Mouse (Mus musculus) left cerebral cortex, adult 2 months (tissue): ENCODE data around the gene Sept7. TPM values are rescaled to one million over a fixed set of nuclear protein-coding genes. Genes with fewer than 3 reads are reported as not detected.
A peak's percentile ranks its signal among the peaks of the same experiment; 100 is the strongest.
"Not testable (repeated sequence)": the region's sequence is repeated elsewhere in the genome, so short reads cannot be mapped to it uniquely, and the experiment has no call there.

Source experiments
- DNase-seq, 2 experiments: peaks; one replicate each; pipeline ENCODE4 v3.0.0; 2021 to 2022; ENCODE audit warnings: low spot score in 2 of 2, mixed read lengths in 1 of 2; ENCODE audit errors: extremely low spot score in 1 of 2
- H3K27ac ChIP-seq: fragments of 200-600 bp; 2 replicates; pipeline ENCODE4 v1.8.1; 2022
- H3K4me3 ChIP-seq: fragments of 200-600 bp; 2 replicates; pipeline ENCODE4 v1.8.1; 2022
- CTCF ChIP-seq: fragments of 200-600 bp; IDR thresholded peaks from 2 replicates; pipeline ENCODE4 v1.8.1; 2022; ENCODE audit warnings: antibody characterized with exemption, mild to moderate bottlenecking, moderate library complexity
- intact Hi-C: fragments of 180-260 bp; cut with DNase I; formaldehyde crosslinking; loops from one replicate; pipeline ENCODE4 v1.15.1; 2025
- total RNA-seq, 2 experiments: library from RNA; stranded (reverse); gene quantifications; 2 replicates each; pipeline ENCODE4 v1.2.3; 2021

Sept7 gene
- total RNA-seq, 2 experiments from 2014 or later, result 349 to 384 TPM

DNA sequence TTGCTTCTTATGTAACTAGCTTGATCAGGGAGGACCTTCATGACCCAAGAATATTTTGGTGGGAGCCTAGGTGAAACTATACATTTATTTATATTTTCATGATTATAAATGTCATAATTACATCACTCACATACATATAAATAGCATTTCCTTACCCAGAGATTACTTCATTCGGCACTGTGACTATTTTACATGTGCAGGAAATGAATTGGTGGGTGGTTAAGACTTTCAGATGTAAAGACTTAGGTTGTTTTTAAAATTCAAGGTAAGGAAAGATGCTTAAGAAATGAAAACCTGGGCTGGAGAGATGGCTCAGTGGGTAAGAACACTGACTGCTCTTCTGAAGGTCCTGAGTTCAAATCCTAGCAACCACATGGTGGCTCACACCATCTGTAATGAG lies 9.8 kb downstream of the Sept7 start:
- no peak for TF ChIP-seq CTCF
- intact Hi-C loops, result no loop called here
- no peak overlapping the region for H3K27ac ChIP-seq

GRCm38 (mm10) chr9:25265795-25266194 lies 13.6 kb downstream of the Sept7 start:
- H3K4me3 ChIP-seq, result no peak overlapping the region
- DNase-seq, result no peak
- intact Hi-C loops, result no loop called here
- no peak overlapping the region for H3K27ac ChIP-seq
- TF ChIP-seq CTCF, result no peak

More for the DNA sequence above, 9.8 kb downstream of the Sept7 start:
- DNase-seq, result no peak
- H3K4me3 ChIP-seq, result no peak overlapping the region

DNA sequence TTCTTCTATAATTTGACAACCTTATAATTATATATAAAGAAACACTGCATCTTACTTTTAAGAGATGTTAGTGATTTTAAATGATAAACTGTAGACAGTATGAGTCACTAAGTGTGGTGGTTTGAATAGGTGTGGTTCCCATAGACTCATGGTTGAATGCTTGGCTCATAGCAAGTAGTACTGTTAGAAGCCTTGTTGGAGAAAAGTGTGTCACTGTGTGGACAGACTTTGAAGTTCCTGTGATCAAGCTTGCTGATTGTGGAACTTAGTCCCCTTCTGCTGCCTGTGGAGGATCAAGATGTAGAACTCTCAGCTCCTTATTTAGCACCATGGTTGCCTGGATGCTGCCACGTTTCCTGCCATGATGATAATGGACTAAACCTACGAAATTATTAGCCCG lies 14.9 kb downstream of the Sept7 start:
- intact Hi-C loops, result no loop called here
- Histone ChIP-seq H3K27ac (no peak overlapping the region), H3K4me3 (no peak overlapping the region)
- no peak for TF ChIP-seq CTCF
- no peak for DNase-seq

DNA sequence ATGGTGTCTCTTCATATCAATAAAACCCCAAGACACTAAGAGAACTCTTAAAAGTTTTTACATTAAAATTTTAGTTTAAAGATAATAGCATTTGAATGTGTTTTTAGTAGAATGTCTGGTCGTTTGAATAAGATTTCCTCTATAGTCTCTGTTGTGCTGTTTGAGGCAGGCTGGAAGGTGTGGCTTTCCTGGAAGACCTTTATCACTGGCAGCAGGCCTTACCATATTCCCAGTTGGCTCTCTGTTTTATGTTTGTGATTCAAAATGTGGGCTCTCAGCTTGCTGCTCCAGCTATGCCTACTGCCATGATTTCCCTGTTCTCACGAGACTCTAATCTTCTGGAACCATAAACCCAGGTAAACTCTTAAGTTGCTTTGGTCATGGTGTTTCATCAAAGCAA lies 15.3 kb downstream of the Sept7 start:
- intact Hi-C loops, result no loop called here

DNA sequence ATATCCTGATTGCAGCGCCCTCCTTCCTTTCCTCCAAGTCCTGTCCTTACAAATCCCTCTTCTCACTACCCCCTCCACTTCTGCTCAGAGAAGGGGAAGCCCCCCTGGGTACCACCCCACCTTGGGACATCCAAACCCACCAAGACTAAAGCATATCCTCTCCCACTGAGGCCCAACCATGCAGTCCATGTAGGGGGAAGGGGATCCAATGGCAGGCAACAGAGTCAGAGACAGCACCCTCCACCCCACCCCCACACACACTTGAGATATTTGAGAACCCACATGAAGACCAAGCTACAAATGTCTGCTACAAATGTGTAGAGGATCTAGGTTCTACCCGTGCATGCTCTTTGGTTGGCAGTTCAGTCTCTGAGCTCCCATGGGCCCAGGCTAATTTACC lies 19.7 kb downstream of the Sept7 start:
- no peak overlapping the region for H3K27ac ChIP-seq
- TF ChIP-seq CTCF, result no peak
- no peak overlapping the region for H3K4me3 ChIP-seq
- DNase-seq, result no peak
- intact Hi-C loops, result no loop called here

More for the DNA sequence above, 15.3 kb downstream of the Sept7 start:
- Histone ChIP-seq H3K4me3 (no peak overlapping the region), H3K27ac (no peak overlapping the region)
- TF ChIP-seq CTCF, result no peak
- no peak for DNase-seq

- H3K27ac ChIP-seq, result no peak overlapping the region
- DNase-seq, result no peak
- intact Hi-C loops, result loop anchor here (5.0 kb wide), 1 partner anchor 32 kb away; no protein-coding TSS in a partner anchor
- H3K4me3 ChIP-seq, result no peak overlapping the region
- TF ChIP-seq CTCF, result no peak
These were observed 37.6 kb downstream of the Sept7 start for GRCm38 (mm10) chr9:25289796-25290195.

DNA sequence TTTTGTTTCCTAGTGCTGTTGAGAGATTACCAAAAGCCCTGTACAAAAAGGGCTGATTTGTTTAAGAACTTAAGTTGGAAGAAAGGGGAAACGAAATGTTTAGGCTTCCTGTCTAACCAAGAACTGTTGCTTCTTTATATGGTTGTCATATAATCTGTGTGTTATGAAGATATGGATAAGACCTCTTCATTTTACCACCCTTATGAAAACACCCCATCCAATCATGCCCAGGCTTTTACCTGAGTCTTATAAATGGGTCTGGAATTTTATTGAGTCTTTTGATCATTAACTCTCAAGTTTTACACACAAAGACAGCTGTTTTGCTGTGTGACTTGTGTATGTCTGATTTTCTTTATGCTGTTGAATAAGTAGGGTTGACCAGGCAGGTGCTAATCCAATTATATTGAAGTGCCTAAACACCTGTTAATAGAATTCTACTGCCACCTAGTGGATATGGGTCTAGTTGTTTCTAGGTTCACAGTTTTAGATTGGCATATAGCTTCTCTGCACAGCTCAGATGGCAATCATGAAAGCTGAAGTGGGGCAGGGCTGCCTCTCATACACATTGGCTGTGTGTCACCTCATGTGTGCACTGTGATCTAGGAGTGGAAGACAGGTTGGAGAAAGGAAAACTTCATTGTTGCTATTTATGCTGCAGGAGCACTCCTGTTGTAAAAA lies 57.4 kb downstream of the Sept7 start:
- intact Hi-C loops, result loop anchor here (2.0 to 5.0 kb wide), 2 partner anchors 143 to 157 kb away; partner anchors contain the start of gene Herpud2
- Histone ChIP-seq H3K4me3 (no peak overlapping the region), H3K27ac (no peak overlapping the region)
- peak; percentile 77 for TF ChIP-seq CTCF
- DNase-seq, result no peak

- Histone ChIP-seq H3K4me3 (no peak overlapping the region), H3K27ac (no peak overlapping the region)
- no peak for DNase-seq
- intact Hi-C loops, result loop anchor here (5.0 kb wide), 1 partner anchor 162 kb away; the partner anchor contains the start of gene Herpud2
- TF ChIP-seq CTCF, result no peak
These were observed 62.1 kb downstream of the Sept7 start for GRCm38 (mm10) chr9:25314304-25314703.

DNA sequence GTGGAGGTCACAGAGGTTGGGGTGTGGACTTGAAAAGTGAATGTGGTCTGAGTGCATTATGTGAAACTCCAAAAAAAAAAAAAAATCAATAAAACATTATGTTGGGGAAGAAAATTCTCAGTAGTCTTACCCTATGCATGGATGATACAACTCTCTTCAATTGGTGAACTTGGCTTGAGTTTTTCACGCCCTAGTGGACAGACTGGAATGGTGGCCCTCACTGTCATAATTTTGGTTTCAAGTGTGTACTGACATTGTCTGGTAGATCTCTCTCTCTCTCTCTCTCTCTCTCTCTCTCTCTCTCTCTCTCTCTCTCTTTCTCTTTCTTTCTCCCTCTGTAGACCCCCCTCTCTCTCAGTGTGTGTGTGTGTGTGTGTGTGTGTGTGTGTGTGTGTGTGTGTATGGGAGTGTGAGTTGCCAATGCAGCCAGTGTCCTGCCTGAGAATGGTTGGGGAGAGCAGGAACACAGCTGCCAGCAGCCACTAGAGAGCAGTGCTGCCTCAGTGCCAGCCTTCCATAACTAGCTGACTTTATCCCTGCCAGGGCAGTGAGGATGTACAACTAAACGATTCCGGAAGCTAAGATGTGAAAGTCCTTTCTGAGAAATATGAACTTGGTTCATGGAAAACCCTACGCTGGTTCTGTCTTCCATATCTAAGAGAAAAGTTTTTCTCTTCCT lies 65.7 kb downstream of the Sept7 start:
- peak; percentile 63 to 64 for DNase-seq
- peak; percentile 71 for TF ChIP-seq CTCF
- H3K4me3 ChIP-seq, result no peak overlapping the region
- intact Hi-C loops, result loop anchor here (1.0 to 5.0 kb wide), 2 partner anchors 164 to 274 kb away; partner anchors contain the start of gene Eepd1
- H3K27ac ChIP-seq, result no peak overlapping the region

- intact Hi-C loops, result loop anchor here (5.0 kb wide), 1 partner anchor 163 kb away; the partner anchor contains the start of gene Eepd1
- not testable (repeated sequence) for H3K4me3 ChIP-seq, H3K27ac ChIP-seq, DNase-seq
These were observed 67.4 kb downstream of the Sept7 start for GRCm38 (mm10) chr9:25319676-25320075.

- no peak overlapping the region for H3K27ac ChIP-seq
- intact Hi-C loops, result no loop called here
- no peak for DNase-seq
- H3K4me3 ChIP-seq, result no peak overlapping the region
- TF ChIP-seq CTCF, result no peak
These were observed 75.6 kb downstream of the Sept7 start for GRCm38 (mm10) chr9:25327727-25328370.

DNA sequence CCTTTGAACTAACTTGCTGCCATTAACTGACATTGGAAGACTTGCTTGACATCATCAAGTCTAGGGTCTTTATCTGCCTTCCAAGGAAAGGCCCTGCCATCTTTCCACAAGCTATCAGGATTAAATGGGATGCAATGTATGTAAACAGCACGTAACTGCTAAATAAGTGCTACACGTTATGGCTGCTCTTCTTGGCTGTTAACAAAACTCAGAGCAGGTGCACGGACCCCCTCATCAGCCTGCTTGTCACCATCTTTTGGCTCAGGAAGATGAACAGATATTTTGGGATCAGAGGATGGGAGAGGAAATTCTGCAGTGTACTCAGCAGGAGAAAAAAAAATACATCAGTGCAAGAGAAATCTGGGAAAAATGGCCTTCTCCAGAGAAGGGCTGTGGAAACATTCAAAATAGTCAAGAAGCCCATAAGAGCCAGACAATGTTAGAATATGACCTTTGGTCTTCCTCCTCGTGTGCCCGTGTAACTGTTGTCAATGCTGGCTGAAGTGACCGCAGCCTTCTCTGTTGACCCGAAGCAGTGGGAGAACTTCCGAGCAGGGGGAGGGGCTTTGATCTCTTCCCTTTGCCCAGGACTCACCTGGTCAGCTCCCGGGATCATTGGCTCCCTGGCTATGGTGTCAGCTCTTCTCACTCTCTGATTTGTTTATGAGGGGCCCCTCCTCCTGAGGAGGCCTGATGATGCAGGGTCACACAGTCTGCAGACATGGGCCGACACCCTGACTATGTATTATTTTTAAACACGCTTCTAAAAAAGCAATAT lies 76.9 kb downstream of the Sept7 start:
- intact Hi-C loops, result no loop called here
- Histone ChIP-seq H3K4me3 (no peak overlapping the region), H3K27ac (no peak overlapping the region)
- DNase-seq, result no peak
- TF ChIP-seq CTCF, result no peak
